Mouse (Mus musculus): ENCODE data around the gene Parp8.

DNA sequence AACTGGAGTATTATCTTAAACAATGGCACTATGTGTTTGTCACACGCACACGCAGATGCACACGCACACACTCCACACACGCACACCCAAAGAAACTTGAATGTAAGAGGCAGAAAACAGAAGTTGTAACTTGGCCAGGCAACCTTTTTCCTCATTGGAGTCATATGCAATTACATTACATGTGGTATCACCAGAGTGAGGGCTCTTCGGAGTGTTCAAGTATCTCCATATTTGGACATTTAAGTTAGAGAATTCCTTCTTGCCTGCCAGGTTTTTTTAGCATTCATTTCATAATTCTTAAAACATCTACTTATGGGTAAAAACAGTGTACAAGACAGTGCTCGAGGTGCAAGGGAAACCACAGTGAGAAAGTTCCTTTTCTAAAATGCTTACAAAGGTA lies 6.7 kb downstream of the Parp8 start:
- TF ChIP-seq CHD2 (IDR thresholded peaks at IDR 0.05; ENCODE audit: low read depth, low read length) (no peak), MAFK (IDR thresholded peaks at IDR 0.05; ENCODE audit: insufficient read depth, low read depth, low read length) (no peak), HCFC1 (IDR thresholded peaks at IDR 0.05; ENCODE audit: borderline replicate concordance, insufficient read depth, low read length) (no peak), ZC3H11A (IDR thresholded peaks at IDR 0.05; ENCODE audit: borderline replicate concordance, low read depth, low read length) (no peak)

Data from ES-E14 (cell line).